Mouse (Mus musculus): ENCODE measurements around the gene Fhad1. TPM values are rescaled to one million over a fixed set of nuclear protein-coding genes. Genes with fewer than 3 reads are reported as not detected.

The Fhad1 gene
- polyA plus RNA-seq, 1 experiment from 2014 or later: 9.0 TPM

- H3K27ac ChIP-seq (replicated peaks): no peak overlapping the region
- no peaks in the 10 kb centered on the region for H3K9me3 ChIP-seq (replicated peaks)
- 71% methylated on average over 5 of the region's 5 CpGs for WGBS
- no peaks in the 10 kb centered on the region for H3K36me3 ChIP-seq
- H3K27me3 ChIP-seq: no peaks in the 10 kb centered on the region
- no peaks in the 10 kb centered on the region for H3K4me1 ChIP-seq
- H3K4me2 ChIP-seq (replicated peaks): no peak overlapping the region
- H3K9ac ChIP-seq: no peak overlapping the region
- H3K4me3 ChIP-seq (replicated peaks): no peak overlapping the region
- ATAC-seq (ENCODE audit: insufficient number of reproducible peaks, low FRiP score, low TSS enrichment, low read depth): no peak
These were observed 89.0 kb downstream of the Fhad1 start for GRCm38 (mm10) chr4:141925781-141926345.

GRCm38 (mm10) chr4:141923961-141924360, 90.9 kb downstream of the Fhad1 start:
- WGBS: 79% methylated on average over 11 of the region's 11 CpGs
- ATAC-seq (ENCODE audit: insufficient number of reproducible peaks, low FRiP score, low TSS enrichment, low read depth): no peak

GRCm38 (mm10) chr4:141920391-141920790, 94.5 kb downstream of the Fhad1 start:
- no peak for ATAC-seq (ENCODE audit: insufficient number of reproducible peaks, low FRiP score, low TSS enrichment, low read depth)
- Histone ChIP-seq H3K27ac (replicated peaks) (no peak overlapping the region), H3K36me3 (no peaks in the 10 kb centered on the region), H3K9me3 (replicated peaks) (no peaks in the 10 kb centered on the region), H3K4me2 (replicated peaks) (no peak overlapping the region), H3K4me1 (no peaks in the 10 kb centered on the region), H3K4me3 (replicated peaks) (no peak overlapping the region), H3K27me3 (no peaks in the 10 kb centered on the region), H3K9ac (no peak overlapping the region)
- 80% methylated on average over 10 of the region's 10 CpGs for WGBS

More at GRCm38 (mm10) chr4:141923961-141924360, 90.9 kb downstream of the Fhad1 start:
- no peak overlapping the region for H3K4me2 ChIP-seq (replicated peaks)
- H3K27me3 ChIP-seq: no peaks in the 10 kb centered on the region
- no peak overlapping the region for H3K27ac ChIP-seq (replicated peaks)
- H3K9ac ChIP-seq: no peak overlapping the region
- H3K36me3 ChIP-seq: no peaks in the 10 kb centered on the region
- H3K9me3 ChIP-seq (replicated peaks): no peaks in the 10 kb centered on the region
- no peaks in the 10 kb centered on the region for H3K4me1 ChIP-seq
- no peak overlapping the region for H3K4me3 ChIP-seq (replicated peaks)

- 59% methylated on average over 7 of the region's 7 CpGs for WGBS
- no peak overlapping the region for H3K4me3 ChIP-seq (replicated peaks)
- no peaks in the 10 kb centered on the region for H3K36me3 ChIP-seq
- H3K9me3 ChIP-seq (replicated peaks): no peaks in the 10 kb centered on the region
- no peak overlapping the region for H3K27ac ChIP-seq (replicated peaks)
- H3K27me3 ChIP-seq: no peaks in the 10 kb centered on the region
- no peak for ATAC-seq (ENCODE audit: insufficient number of reproducible peaks, low FRiP score, low TSS enrichment, low read depth)
- H3K9ac ChIP-seq: no peak overlapping the region
- H3K4me1 ChIP-seq: no peaks in the 10 kb centered on the region
- no peak overlapping the region for H3K4me2 ChIP-seq (replicated peaks)
These were observed 97.0 kb downstream of the Fhad1 start for GRCm38 (mm10) chr4:141917735-141918419.

- no peak overlapping the region; the same call in 1 of the 2 replicates for H3K27ac ChIP-seq (replicated peaks)
- H3K9me3 ChIP-seq (replicated peaks): no peaks in the 10 kb centered on the region
- H3K9ac ChIP-seq: no peak overlapping the region
- 43% methylated on average over 7 of the region's 7 CpGs for WGBS
- no peak overlapping the region for H3K4me3 ChIP-seq (replicated peaks)
- no peak for ATAC-seq (ENCODE audit: insufficient number of reproducible peaks, low FRiP score, low TSS enrichment, low read depth)
- no peaks in the 10 kb centered on the region for H3K4me1 ChIP-seq
- no peak overlapping the region for H3K4me2 ChIP-seq (replicated peaks)
- H3K27me3 ChIP-seq: no peaks in the 10 kb centered on the region
- no peaks in the 10 kb centered on the region for H3K36me3 ChIP-seq
These were observed 100.8 kb downstream of the Fhad1 start for GRCm38 (mm10) chr4:141914040-141914439.

- H3K27ac ChIP-seq (replicated peaks): no peak overlapping the region; the same call in 1 of the 2 replicates
- ATAC-seq (ENCODE audit: insufficient number of reproducible peaks, low FRiP score, low TSS enrichment, low read depth): no peak
- H3K4me1 ChIP-seq: no peaks in the 10 kb centered on the region
- 63% methylated on average over 13 of the region's 13 CpGs for WGBS
- no peak overlapping the region for H3K4me2 ChIP-seq (replicated peaks)
- no peaks in the 10 kb centered on the region for H3K27me3 ChIP-seq
- no peaks in the 10 kb centered on the region for H3K36me3 ChIP-seq
- no peak overlapping the region for H3K9ac ChIP-seq
- H3K9me3 ChIP-seq (replicated peaks): no peaks in the 10 kb centered on the region
- H3K4me3 ChIP-seq (replicated peaks): no peak overlapping the region
These were observed 101.5 kb downstream of the Fhad1 start for GRCm38 (mm10) chr4:141913201-141913993.

GRCm38 (mm10) chr4:141904710-141905109, 110.2 kb downstream of the Fhad1 start:
- Histone ChIP-seq H3K4me3 (replicated peaks) (no peak overlapping the region), H3K27ac (replicated peaks) (no peak overlapping the region), H3K36me3 (no peaks in the 10 kb centered on the region), H3K27me3 (no peaks in the 10 kb centered on the region), H3K4me1 (peaks cover 19% of the 10 kb centered on the region), H3K4me2 (replicated peaks) (no peak overlapping the region), H3K9ac (no peak overlapping the region), H3K9me3 (replicated peaks) (no peaks in the 10 kb centered on the region)
- WGBS: 73% methylated on average over 9 of the region's 9 CpGs
- no peak for ATAC-seq (ENCODE audit: insufficient number of reproducible peaks, low FRiP score, low TSS enrichment, low read depth)

- no peak for ATAC-seq (ENCODE audit: insufficient number of reproducible peaks, low FRiP score, low TSS enrichment, low read depth)
- peaks cover 27% of the 10 kb centered on the region for H3K4me1 ChIP-seq
- H3K4me2 ChIP-seq (replicated peaks): no peak overlapping the region
- H3K9me3 ChIP-seq (replicated peaks): no peaks in the 10 kb centered on the region
- no peaks in the 10 kb centered on the region for H3K27me3 ChIP-seq
- no peak overlapping the region for H3K27ac ChIP-seq (replicated peaks)
- H3K4me3 ChIP-seq (replicated peaks): no peak overlapping the region
- no peaks in the 10 kb centered on the region for H3K36me3 ChIP-seq
- WGBS: 76% methylated on average over 8 of the region's 8 CpGs
- H3K9ac ChIP-seq: no peak overlapping the region
These were observed 112.4 kb downstream of the Fhad1 start for GRCm38 (mm10) chr4:141902479-141902858.

- Histone ChIP-seq H3K36me3 (no peaks in the 10 kb centered on the region), H3K4me1 (peaks cover 32% of the 10 kb centered on the region), H3K9ac (no peak overlapping the region), H3K27ac (replicated peaks) (no peak overlapping the region), H3K9me3 (replicated peaks) (no peaks in the 10 kb centered on the region), H3K4me3 (replicated peaks) (no peak overlapping the region), H3K27me3 (no peaks in the 10 kb centered on the region), H3K4me2 (replicated peaks) (no peak overlapping the region)
- no peak for ATAC-seq (ENCODE audit: insufficient number of reproducible peaks, low FRiP score, low TSS enrichment, low read depth)
- WGBS: 47% methylated on average over 17 of the region's 17 CpGs
These were observed 113.0 kb downstream of the Fhad1 start for GRCm38 (mm10) chr4:141901711-141902478.

- H3K4me1 ChIP-seq: peaks cover 43% of the 10 kb centered on the region
- no peaks in the 10 kb centered on the region for H3K27me3 ChIP-seq
- H3K27ac ChIP-seq (replicated peaks): peak overlapping the region; percentile 44
- H3K9me3 ChIP-seq (replicated peaks): no peaks in the 10 kb centered on the region
- no peak overlapping the region for H3K9ac ChIP-seq
- no peak overlapping the region for H3K4me3 ChIP-seq (replicated peaks)
- WGBS: 63% methylated on average over 11 of the region's 11 CpGs
- no peaks in the 10 kb centered on the region for H3K36me3 ChIP-seq
- H3K4me2 ChIP-seq (replicated peaks): no peak overlapping the region
- no peak for ATAC-seq (ENCODE audit: insufficient number of reproducible peaks, low FRiP score, low TSS enrichment, low read depth)
These were observed 114.5 kb downstream of the Fhad1 start for GRCm38 (mm10) chr4:141900421-141900820.

GRCm38 (mm10) chr4:141899936-141900335, 114.9 kb downstream of the Fhad1 start:
- H3K27me3 ChIP-seq: no peaks in the 10 kb centered on the region
- no peak overlapping the region for H3K4me3 ChIP-seq (replicated peaks)
- H3K27ac ChIP-seq (replicated peaks): peak overlapping the region; percentile 55
- H3K9ac ChIP-seq: no peak overlapping the region
- no peak overlapping the region for H3K4me2 ChIP-seq (replicated peaks)
- ATAC-seq (ENCODE audit: insufficient number of reproducible peaks, low FRiP score, low TSS enrichment, low read depth): no peak
- peaks cover 43% of the 10 kb centered on the region for H3K4me1 ChIP-seq
- WGBS: 6% methylated on average over 8 of the region's 8 CpGs
- H3K36me3 ChIP-seq: no peaks in the 10 kb centered on the region
- H3K9me3 ChIP-seq (replicated peaks): no peaks in the 10 kb centered on the region

All from embryonic facial prominence, embryonic 15.5 days (tissue).